Mouse (Mus musculus) testis, adult 2 months (tissue): ENCODE data around the gene Impg2. TPM values are rescaled to one million over a fixed set of nuclear protein-coding genes. Genes with fewer than 3 reads are reported as not detected.
A peak's percentile ranks its signal among the peaks of the same experiment; 100 is the strongest.

Source experiments
- H3K27ac ChIP-seq: fragments of 200-500 bp; 2 replicates; pipeline ENCODE4 v1.5.1; 2012; ENCODE audit warnings: low read depth, low read length; ENCODE audit not compliant: control insufficient read depth, insufficient read depth
- H3K27me3 ChIP-seq: fragments of 200-500 bp; 2 replicates; pipeline ENCODE4 v1.6.1; 2012; ENCODE audit warnings: mild to moderate bottlenecking, low read length, moderate library complexity; ENCODE audit not compliant: control insufficient read depth, insufficient read depth
- H3K36me3 ChIP-seq: fragments of 200-500 bp; 2 replicates; pipeline ENCODE4 v1.6.1; 2012; ENCODE audit warnings: mild to moderate bottlenecking, low read length; ENCODE audit not compliant: control insufficient read depth, insufficient read depth
- H3K4me1 ChIP-seq: fragments of 200-500 bp; 2 replicates; pipeline ENCODE4 v1.6.1; 2012; ENCODE audit warnings: low read length; ENCODE audit not compliant: control insufficient read depth, insufficient read depth
- H3K4me3 ChIP-seq: fragments of 200-500 bp; 2 replicates; pipeline ENCODE4 v1.5.1; 2012; ENCODE audit warnings: low read depth, mild to moderate bottlenecking, low read length, moderate library complexity, mixed read lengths; ENCODE audit not compliant: control insufficient read depth
- CTCF ChIP-seq: fragments of 200-500 bp; IDR thresholded peaks from 2 replicates; pipeline ENCODE4 v1.5.1; 2012; ENCODE audit warnings: low read depth, mild to moderate bottlenecking, inconsistent platforms, low read length, moderate library complexity; ENCODE audit not compliant: control insufficient read depth, insufficient read depth, insufficient replicate concordance
- POLR2A ChIP-seq: fragments of 200-500 bp; IDR thresholded peaks from 2 replicates; pipeline ENCODE4 v1.6.1; 2012; ENCODE audit warnings: low read depth, mild to moderate bottlenecking, inconsistent platforms, low read length, moderate library complexity; ENCODE audit not compliant: control insufficient read depth
- polyA plus RNA-seq: library from polyadenylated mRNA; depleted of rRNA; stranded (reverse); fragments of >200 nt; gene quantifications from 2 replicates; pipeline ENCODE4 v1.2.3, GENCODE M21; 2012

The Impg2 gene
- polyA plus RNA-seq, 1 experiment, result 8.4 TPM

DNA sequence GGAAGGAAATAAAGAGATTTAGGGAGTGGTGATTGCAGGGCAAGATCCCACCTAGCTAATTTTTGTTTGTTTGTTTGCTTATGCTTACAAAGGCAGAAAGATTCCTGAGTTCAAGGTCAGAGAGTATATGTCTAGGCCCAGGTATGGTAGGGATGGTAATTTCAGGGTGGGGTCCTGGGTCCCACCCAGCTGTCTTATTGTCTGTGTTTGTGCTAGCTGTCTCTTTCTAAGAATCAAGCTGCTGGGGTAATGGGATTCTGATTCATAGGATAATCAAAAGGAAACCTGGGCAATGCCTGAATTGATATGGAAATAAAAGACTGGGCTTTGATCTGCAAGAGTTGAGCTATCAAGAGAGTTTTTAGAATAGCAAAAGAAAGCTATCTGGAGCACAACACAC is 23.6 kb downstream of the Impg2 start:
- Histone ChIP-seq H3K36me3 (no peaks in the 10 kb centered on the region), H3K4me3 (no peak overlapping the region), H3K27ac (no peak overlapping the region), H3K27me3 (no peaks in the 10 kb centered on the region), H3K4me1 (no peaks in the 10 kb centered on the region)
- no peak for TF ChIP-seq CTCF
- no peak for TF ChIP-seq POLR2A

DNA sequence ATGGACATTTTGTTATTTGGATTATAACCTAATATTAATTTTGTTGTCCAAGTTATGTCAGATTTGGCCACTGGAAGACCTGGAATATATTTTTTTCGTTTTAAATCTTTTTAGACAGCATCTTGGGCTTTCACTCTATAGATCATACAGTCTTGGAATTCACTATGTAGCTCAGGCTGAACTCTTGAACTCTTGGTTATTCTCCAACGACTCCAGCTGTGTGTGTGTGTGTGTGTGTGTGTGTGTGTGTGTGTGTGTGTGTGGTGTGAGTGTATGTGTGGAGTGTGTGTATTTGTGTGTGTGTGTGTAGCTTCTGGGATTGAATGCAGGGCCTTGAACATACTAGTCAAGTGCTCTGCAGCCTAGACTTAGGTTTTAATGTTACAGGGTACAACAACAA is 25.3 kb downstream of the Impg2 start:
- no peak overlapping the region for H3K4me3 ChIP-seq
- H3K27me3 ChIP-seq, result no peaks in the 10 kb centered on the region
- TF ChIP-seq POLR2A (no peak), CTCF (no peak)
- H3K36me3 ChIP-seq, result no peaks in the 10 kb centered on the region
- H3K4me1 ChIP-seq, result no peaks in the 10 kb centered on the region
- H3K27ac ChIP-seq, result no peak overlapping the region

DNA sequence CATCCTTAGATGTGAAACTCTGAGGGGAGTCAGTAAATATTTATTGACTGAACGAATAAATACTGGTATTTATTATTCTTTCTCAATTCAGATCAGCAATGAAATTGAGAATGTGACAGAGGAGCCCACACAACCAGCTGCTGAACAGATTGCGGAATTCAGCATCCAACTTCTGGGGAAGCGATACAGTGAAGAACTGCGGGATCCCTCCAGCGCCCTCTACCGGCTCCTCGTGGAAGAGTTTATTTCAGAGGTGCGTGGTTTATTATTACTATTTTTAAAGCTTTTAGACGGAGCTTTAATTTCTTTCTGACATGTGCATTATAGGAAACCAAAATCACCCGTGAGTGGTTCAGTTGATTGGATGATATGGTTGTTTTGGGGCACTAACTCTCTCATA is 27.2 kb downstream of the Impg2 start:
- Histone ChIP-seq H3K36me3 (no peaks in the 10 kb centered on the region), H3K27me3 (no peaks in the 10 kb centered on the region), H3K4me3 (no peak overlapping the region), H3K4me1 (no peaks in the 10 kb centered on the region), H3K27ac (no peak overlapping the region)
- TF ChIP-seq POLR2A (no peak), CTCF (peak; percentile 64; the same call in 1 of the 2 replicates)

DNA sequence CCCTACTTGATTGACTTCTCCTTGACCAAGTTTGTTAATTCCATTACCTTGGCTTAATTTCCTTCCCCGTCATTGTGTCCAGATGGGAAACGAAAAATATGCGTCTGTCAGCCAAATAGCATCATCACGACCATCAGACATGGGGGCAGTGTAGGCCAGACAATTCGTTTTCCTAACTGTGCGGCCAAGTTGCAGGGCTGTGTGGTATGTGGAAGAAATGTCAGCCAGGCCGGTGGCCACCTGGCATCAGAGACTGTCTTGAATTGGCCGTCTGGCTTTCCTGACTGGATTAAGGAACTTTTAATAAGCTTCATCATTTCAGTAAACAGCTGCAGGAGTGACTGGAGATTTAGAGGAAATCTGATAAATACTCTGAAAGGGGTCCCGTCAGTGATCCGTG is 28.6 kb downstream of the Impg2 start:
- TF ChIP-seq CTCF (no peak), POLR2A (no peak)

DNA sequence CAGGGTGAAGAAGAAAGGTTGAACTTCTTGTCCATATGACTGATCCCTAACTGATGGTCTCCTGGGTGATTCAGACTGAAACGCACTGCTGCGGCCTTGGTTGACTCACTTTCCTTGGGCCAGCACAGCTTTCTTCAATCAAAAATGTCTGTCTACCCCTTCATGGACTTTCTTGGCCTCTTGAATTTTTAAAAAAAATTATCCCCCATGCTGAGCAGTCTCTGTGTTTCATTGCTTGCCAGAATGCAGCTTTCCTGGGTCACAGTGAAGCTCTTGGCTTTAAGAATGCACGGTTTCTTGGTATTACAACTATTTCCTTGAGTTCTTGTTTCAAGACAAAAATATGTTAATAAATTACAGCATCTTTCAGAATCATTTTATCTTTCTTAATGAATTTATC is 41.9 kb downstream of the Impg2 start:
- Histone ChIP-seq H3K27ac (no peak overlapping the region), H3K27me3 (no peaks in the 10 kb centered on the region), H3K4me3 (no peak overlapping the region), H3K36me3 (no peaks in the 10 kb centered on the region), H3K4me1 (no peaks in the 10 kb centered on the region)
- TF ChIP-seq POLR2A (no peak), CTCF (no peak)

More for the DNA sequence above, 28.6 kb downstream of the Impg2 start:
- Histone ChIP-seq H3K4me3 (no peak overlapping the region), H3K27me3 (no peaks in the 10 kb centered on the region), H3K36me3 (no peaks in the 10 kb centered on the region), H3K4me1 (no peaks in the 10 kb centered on the region), H3K27ac (no peak overlapping the region)

DNA sequence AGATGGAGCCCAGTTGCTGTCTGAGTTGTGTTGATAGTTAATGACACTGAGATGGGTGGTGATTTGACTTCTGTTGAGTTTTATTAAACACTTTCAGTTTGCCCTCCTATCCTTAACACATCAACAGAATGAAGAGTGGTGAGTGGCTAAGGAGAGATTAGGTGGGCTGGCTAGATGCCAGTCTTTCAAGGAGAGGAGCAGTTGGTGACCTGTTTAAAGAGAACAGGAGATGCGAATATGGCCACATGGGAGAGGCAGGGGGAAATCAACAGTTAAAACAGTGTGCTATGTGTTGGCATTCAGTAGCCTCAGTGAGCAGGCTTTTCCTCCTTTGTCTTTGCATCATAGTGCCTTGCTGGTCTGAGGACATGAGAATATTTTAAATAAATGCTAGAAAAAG is 69.8 kb downstream of the Impg2 start:
- Histone ChIP-seq H3K36me3 (no peaks in the 10 kb centered on the region), H3K4me1 (no peaks in the 10 kb centered on the region), H3K4me3 (no peak overlapping the region), H3K27me3 (no peaks in the 10 kb centered on the region), H3K27ac (no peak overlapping the region)
- TF ChIP-seq CTCF (no peak), POLR2A (no peak)

DNA sequence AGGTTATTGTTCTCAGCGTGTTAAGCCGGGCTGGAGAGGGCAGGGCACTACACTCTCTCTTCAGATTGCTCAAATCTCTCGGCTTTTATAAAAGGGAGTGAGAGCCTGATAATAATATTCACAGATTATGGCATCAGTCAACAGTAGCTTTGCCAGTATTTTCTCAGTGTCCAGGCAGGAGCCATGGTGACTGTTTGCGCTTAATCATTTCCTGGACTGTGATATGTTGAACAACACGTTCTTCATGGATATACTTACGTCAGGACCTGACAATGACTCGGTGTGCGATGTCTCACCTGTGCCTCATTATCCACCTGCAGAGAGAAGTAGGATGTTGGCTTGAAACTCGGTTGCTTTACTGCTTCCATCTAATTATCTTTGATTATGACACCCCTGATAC is 74.9 kb downstream of the Impg2 start:
- Histone ChIP-seq H3K4me3 (no peak overlapping the region), H3K4me1 (no peaks in the 10 kb centered on the region), H3K36me3 (no peaks in the 10 kb centered on the region), H3K27me3 (no peaks in the 10 kb centered on the region), H3K27ac (no peak overlapping the region)
- TF ChIP-seq CTCF, result no peak

DNA sequence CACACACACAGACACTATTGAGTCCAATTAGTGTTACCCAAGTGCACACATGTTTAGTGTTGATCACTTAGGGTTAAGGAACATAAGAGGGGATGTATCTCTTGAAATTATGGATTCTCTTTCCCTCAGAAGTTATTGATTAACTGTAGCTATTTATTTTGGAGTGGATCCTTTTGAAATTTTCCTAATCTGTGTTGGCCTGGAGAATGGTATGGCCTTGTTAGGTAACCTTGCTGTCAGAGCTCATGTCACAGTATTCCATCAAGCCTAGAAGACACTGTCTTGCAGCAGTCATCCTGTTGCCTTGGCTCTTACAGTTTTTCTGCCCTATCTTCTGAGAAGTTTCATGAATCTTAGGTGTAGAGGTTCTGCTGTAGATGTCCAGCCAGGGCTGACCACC is 75.6 kb downstream of the Impg2 start:
- no peak overlapping the region for H3K27ac ChIP-seq
- H3K27me3 ChIP-seq, result no peaks in the 10 kb centered on the region
- H3K4me1 ChIP-seq, result no peaks in the 10 kb centered on the region
- H3K36me3 ChIP-seq, result no peaks in the 10 kb centered on the region
- TF ChIP-seq POLR2A (no peak), CTCF (no peak)
- H3K4me3 ChIP-seq, result no peak overlapping the region

DNA sequence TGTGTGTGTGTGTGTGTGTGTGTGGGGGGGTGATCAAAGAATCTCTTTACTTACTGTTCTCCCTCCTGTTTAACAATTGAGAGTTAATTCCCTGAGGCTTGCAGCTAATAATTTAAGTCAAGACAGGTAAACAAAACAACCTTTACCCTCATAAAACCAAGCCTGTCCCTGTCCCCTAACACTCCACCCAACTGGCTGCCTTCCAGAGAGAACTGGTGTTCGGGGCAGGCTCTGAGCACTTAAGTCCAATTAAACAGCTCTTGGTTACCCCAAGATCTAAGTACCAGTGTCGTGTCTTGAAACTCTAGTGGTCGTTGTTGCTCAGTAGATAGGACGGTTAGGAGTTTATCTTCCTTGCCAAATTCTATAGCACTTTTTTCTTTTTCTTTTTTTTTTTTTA is 77.2 kb downstream of the Impg2 start:
- Histone ChIP-seq H3K4me1 (no peaks in the 10 kb centered on the region), H3K27ac (no peak overlapping the region), H3K36me3 (no peaks in the 10 kb centered on the region), H3K4me3 (no peak overlapping the region), H3K27me3 (no peaks in the 10 kb centered on the region)
- no peak for TF ChIP-seq POLR2A
- no peak for TF ChIP-seq CTCF
